Mouse (Mus musculus): Measurements from ENCODE around the gene Anxa7.

DNA sequence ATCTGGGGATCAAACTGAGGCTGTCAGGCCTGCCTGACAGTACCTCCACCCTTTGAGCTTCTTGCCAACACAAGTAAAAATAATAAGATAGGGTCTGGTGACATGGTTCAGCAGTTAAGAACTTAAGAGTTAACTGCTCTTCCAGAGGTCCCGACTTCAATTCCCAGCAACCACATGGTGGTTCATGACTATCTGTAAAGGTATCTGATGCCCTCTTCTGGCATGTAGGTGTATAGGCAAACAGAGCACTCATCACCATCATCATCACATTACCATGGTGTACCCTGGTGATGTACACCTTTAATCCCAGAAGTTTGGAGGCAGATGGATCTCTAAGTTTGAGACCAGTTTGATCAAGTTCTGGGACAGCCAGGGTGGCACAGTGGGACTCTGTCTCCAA is 51.3 kb downstream of the Anxa7 start:
- TF ChIP-seq CTCF (IDR thresholded peaks at IDR 0.05; ENCODE audit: extremely low read depth, insufficient read length, insufficient replicate concordance, low read depth, low read length) (no peak), POLR2A (IDR thresholded peaks at IDR 0.05; ENCODE audit: low read depth, low read length) (no peak)
